9 mouse cellular contexts compared by ENCODE assay signal in the genomic region with DNA sequence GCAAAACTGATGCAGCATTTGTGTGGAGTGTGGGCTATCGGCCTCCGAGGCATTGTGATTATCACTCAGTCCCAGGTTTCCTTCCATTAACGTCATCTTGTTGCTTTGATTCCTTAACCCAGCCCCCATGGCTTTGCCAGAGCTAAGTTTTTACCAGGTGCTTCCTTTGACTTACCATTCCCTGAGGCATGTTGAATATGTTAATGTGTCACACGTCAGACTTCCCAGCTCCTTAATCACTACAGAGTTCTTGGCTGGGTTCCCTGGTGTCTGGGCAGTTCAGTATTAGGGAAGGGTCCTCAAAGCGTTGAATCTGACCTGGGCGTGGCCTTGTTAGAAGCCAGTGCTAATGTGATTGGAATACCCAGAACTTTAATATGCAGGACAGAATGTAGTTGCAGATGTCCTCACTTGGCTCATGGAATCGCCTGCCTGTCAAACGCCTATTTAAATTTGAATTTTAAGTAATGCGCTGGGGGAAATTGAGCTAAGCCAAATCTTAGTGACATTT. TPM values are rescaled to one million over a fixed set of nuclear protein-coding genes. Genes with fewer than 3 reads are reported as not detected.
DNase-seq lines count a peak whose midpoint lies in the region; ATAC-seq and TF ChIP-seq lines count a peak whose summit lies in the region.
"Had no signal": no experiment of that assay in that cellular context is flagged by ENCODE, and none has a peak within 500 bp of the region (broad histone marks: within the 10 kb centered on the region; RNA-seq: fewer than 3 reads in every experiment).

No protein-coding gene starts in this region.

- no peak overlapping the region for H3K9ac ChIP-seq in forebrain, embryonic 12.5 days
- H3K9ac ChIP-seq in hindbrain, embryonic 12.5 days, result no peak overlapping the region
- no peak overlapping the region for H3K9ac ChIP-seq in limb, embryonic 14.5 days (ENCODE audit: low read depth, low read length, severe bottlenecking)

- no peaks in the 10 kb centered on the region for H3K27me3 ChIP-seq in forebrain, embryonic 12.5 days
- H3K27me3 ChIP-seq in hindbrain, embryonic 12.5 days, result no peaks in the 10 kb centered on the region
- no peaks in the 10 kb centered on the region for H3K27me3 ChIP-seq in limb, embryonic 14.5 days (ENCODE audit: control insufficient read depth, insufficient read depth, low read length)

- no peak for TF ChIP-seq POLR2A in limb, embryonic 14.5 days (IDR thresholded peaks at IDR 0.05; ENCODE audit: borderline replicate concordance, extremely low read depth, insufficient read depth, insufficient read length)

- DNase-seq in left cerebral cortex, adult 2 months (ENCODE audit: extremely low spot score in 1 of 2, low spot score in 2 of 2), result no peak
- no peak for DNase-seq in left cerebral cortex, postnatal 14 days (ENCODE audit: low spot score in 2 of 2)
- peak; percentile 70 for DNase-seq in limb, embryonic 14.5 days (ENCODE audit: low spot score)
- DNase-seq in layer of hippocampus, postnatal 10 days (ENCODE audit: low spot score in 2 of 2), result no peak
- DNase-seq in lung, adult 18-20 months, result no peak
- no peak for DNase-seq in retina, postnatal 1 day
- DNase-seq: layer of hippocampus, adult 9-11 months had no signal

- peak overlapping the region; percentile 40; the same call in 1 of the 2 replicates for H3K27ac ChIP-seq in left cerebral cortex, adult 2 months
- no peak overlapping the region for H3K27ac ChIP-seq in forebrain, embryonic 12.5 days
- no peak overlapping the region for H3K27ac ChIP-seq in hindbrain, embryonic 12.5 days
- H3K27ac ChIP-seq in limb, embryonic 14.5 days (replicated peaks; ENCODE audit: low read depth, low read length), result peak overlapping the region; percentile 75

- peaks cover 16% of the 10 kb centered on the region for H3K4me1 ChIP-seq in forebrain, embryonic 12.5 days
- H3K4me1 ChIP-seq in hindbrain, embryonic 12.5 days, result peaks cover 36% of the 10 kb centered on the region
- peaks cover 49% of the 10 kb centered on the region for H3K4me1 ChIP-seq in limb, embryonic 14.5 days (ENCODE audit: control insufficient read depth, insufficient read depth, low read length)

- 71% methylated on average over 9 of the region's 9 CpGs for WGBS in forebrain, embryonic 12.5 days
- WGBS in hindbrain, embryonic 12.5 days, result 58% methylated on average over 9 of the region's 9 CpGs
- 35% methylated on average over 9 of the region's 9 CpGs for WGBS in limb, embryonic 14.5 days

- no peak overlapping the region for H3K4me3 ChIP-seq in left cerebral cortex, adult 2 months
- no peak overlapping the region for H3K4me3 ChIP-seq in forebrain, embryonic 12.5 days (replicated peaks)
- no peak overlapping the region for H3K4me3 ChIP-seq in hindbrain, embryonic 12.5 days
- no peak overlapping the region for H3K4me3 ChIP-seq in limb, embryonic 14.5 days (replicated peaks; ENCODE audit: low read length)

- intact Hi-C loops in left cerebral cortex, adult 2 months (cut with DNase I), result no loop called here
- intact Hi-C loops in left cerebral cortex, postnatal 14 days (cut with DNase I), result no loop called here

- no peaks in the 10 kb centered on the region for H3K9me3 ChIP-seq in forebrain, embryonic 12.5 days
- H3K9me3 ChIP-seq in hindbrain, embryonic 12.5 days (replicated peaks), result no peaks in the 10 kb centered on the region
- no peaks in the 10 kb centered on the region for H3K9me3 ChIP-seq in limb, embryonic 14.5 days (ENCODE audit: control insufficient read depth, low read length)

- no peak for TF ChIP-seq CTCF in left cerebral cortex, adult 2 months (IDR thresholded peaks at IDR 0.05)

- H3K4me2 ChIP-seq in forebrain, embryonic 12.5 days, result no peak overlapping the region
- H3K4me2 ChIP-seq in hindbrain, embryonic 12.5 days (replicated peaks), result no peak overlapping the region
- H3K4me2 ChIP-seq in limb, embryonic 14.5 days (replicated peaks; ENCODE audit: low read depth, low read length, severe bottlenecking), result peak overlapping the region; percentile 20; the same call in 1 of the 2 replicates

- peak; percentile 43; the same call in 1 of the 2 replicates for ATAC-seq in forebrain, embryonic 12.5 days (ENCODE audit: low FRiP score)
- peak; percentile 52 for ATAC-seq in hindbrain, embryonic 12.5 days (ENCODE audit: low FRiP score)
- ATAC-seq in limb, embryonic 14.5 days (ENCODE audit: low FRiP score, low read depth), result peak; percentile 18; the same call in 1 of the 2 replicates

- no peaks in the 10 kb centered on the region for H3K36me3 ChIP-seq in forebrain, embryonic 12.5 days (replicated peaks)
- no peaks in the 10 kb centered on the region for H3K36me3 ChIP-seq in hindbrain, embryonic 12.5 days
- H3K36me3 ChIP-seq in limb, embryonic 14.5 days (ENCODE audit: control insufficient read depth, insufficient read depth, low read length), result no peaks in the 10 kb centered on the region

RNA-seq across cellular contexts. Expression of gene Itpr1, which starts 23.6 kb away (rescaled TPM):
- total RNA-seq in left cerebral cortex, adult 2 months (2021), result 100 to 1,000 TPM; 459 to 480 TPM
- total RNA-seq in left cerebral cortex, postnatal 14 days (2021), result 100 to 1,000 TPM; 156 to 179 TPM
- 10.2 and 10.6 TPM in 2 replicates for polyA plus RNA-seq in forebrain, embryonic 12.5 days (2016; fragmentation: Nextera tagmentation; extraction: Ambion mirVana)
- polyA plus RNA-seq in hindbrain, embryonic 12.5 days (2016; fragmentation: Nextera tagmentation; extraction: Ambion mirVana), result 8.2 and 10.3 TPM in 2 replicates
- 16.1 and 17.1 TPM in 2 replicates for polyA plus RNA-seq in limb, embryonic 14.5 days (2012; rRNA removed)
- 10.7 and 12.3 TPM in 2 replicates for polyA plus RNA-seq in limb, embryonic 14.5 days (2014; fragmentation: Nextera tagmentation; extraction: Ambion mirVana)
- 10 to 100 TPM; 79.2 to 94.8 TPM for total RNA-seq in layer of hippocampus, postnatal 10 days (2021)

RNA-seq across cellular contexts. Expression of gene Sumf1, which starts 51.1 kb away (rescaled TPM):
- 10 to 100 TPM; 22.4 to 24.1 TPM for total RNA-seq in left cerebral cortex, adult 2 months (2021)
- 10 to 100 TPM; 17.4 to 18.2 TPM for total RNA-seq in left cerebral cortex, postnatal 14 days (2021)
- 17.0 and 17.1 TPM in 2 replicates for polyA plus RNA-seq in forebrain, embryonic 12.5 days (2016; fragmentation: Nextera tagmentation; extraction: Ambion mirVana)
- polyA plus RNA-seq in hindbrain, embryonic 12.5 days (2016; fragmentation: Nextera tagmentation; extraction: Ambion mirVana), result 16.8 and 16.9 TPM in 2 replicates
- polyA plus RNA-seq in limb, embryonic 14.5 days (2012; rRNA removed), result 18.7 and 18.8 TPM in 2 replicates
- polyA plus RNA-seq in limb, embryonic 14.5 days (2014; fragmentation: Nextera tagmentation; extraction: Ambion mirVana), result 26.7 and 27.8 TPM in 2 replicates
- total RNA-seq in layer of hippocampus, postnatal 10 days (2021), result 10 to 100 TPM; 16.7 to 19.9 TPM

Comparison
In these comparisons a context has a peak if more than half of its experiments do, and no peak if none do; other contexts are left out.
1. H3K27ac ChIP-seq: peak in left cerebral cortex, adult 2 months (single experiment) and limb, embryonic 14.5 days (single experiment); none in forebrain, embryonic 12.5 days (single experiment) and hindbrain, embryonic 12.5 days (single experiment).
2. Peak in every context shown above with its lines, with median percentiles within 50 percentile points of each other: ATAC-seq.